In genomic region chr2:152887230-152887629, GRCm38 (mm10) we compare ENCODE assay signal across 18 mouse cellular contexts. TPM values are rescaled to one million over a fixed set of nuclear protein-coding genes. Genes with fewer than 3 reads are reported as not detected.
DNase-seq lines count a peak whose midpoint lies in the region; ATAC-seq and TF ChIP-seq lines count a peak whose summit lies in the region.
"Had no signal": no experiment of that assay in that cellular context is flagged by ENCODE, and none has a peak within 500 bp of the region (broad histone marks: within the 10 kb centered on the region; RNA-seq: fewer than 3 reads in every experiment).

No protein-coding gene starts in this region.

- H3K27me3 ChIP-seq in intestine, postnatal 0 days (replicated peaks; ENCODE audit: control insufficient read depth, insufficient read depth, low read length), result no peaks in the 10 kb centered on the region
- H3K27me3 ChIP-seq in intestine, embryonic 16.5 days (replicated peaks; ENCODE audit: control insufficient read depth, insufficient read depth, low read length), result no peaks in the 10 kb centered on the region
- H3K27me3 ChIP-seq in stomach, postnatal 0 days (ENCODE audit: control insufficient read depth, insufficient read depth, low read length), result no peaks in the 10 kb centered on the region
- H3K27me3 ChIP-seq: forebrain, embryonic 13.5 days; heart, embryonic 13.5 days; hindbrain, embryonic 12.5 days had no signal

- H3K4me3 ChIP-seq in intestine, postnatal 0 days (ENCODE audit: low read depth, low read length), result no peak overlapping the region
- H3K4me3 ChIP-seq in intestine, embryonic 16.5 days (ENCODE audit: low read length), result no peak overlapping the region
- no peak overlapping the region for H3K4me3 ChIP-seq in stomach, postnatal 0 days (ENCODE audit: low read depth, low read length)
- H3K4me3 ChIP-seq: embryonic facial prominence, embryonic 10.5 days; forebrain, embryonic 13.5 days; heart, embryonic 13.5 days; hindbrain, embryonic 12.5 days had no signal

- no peak overlapping the region for H3K27ac ChIP-seq in intestine, postnatal 0 days (ENCODE audit: low read depth, low read length)
- no peak overlapping the region for H3K27ac ChIP-seq in intestine, embryonic 16.5 days (ENCODE audit: low read length)
- no peak overlapping the region for H3K27ac ChIP-seq in stomach, postnatal 0 days (replicated peaks)
- H3K27ac ChIP-seq: embryonic facial prominence, embryonic 10.5 days; forebrain, embryonic 13.5 days; heart, embryonic 13.5 days; hindbrain, embryonic 12.5 days had no signal

- TF ChIP-seq EP300 in stomach, postnatal 0 days (optimal IDR thresholded peaks at IDR 0.05), result no peak

- no peak overlapping the region for H3K4me2 ChIP-seq in intestine, postnatal 0 days (replicated peaks; ENCODE audit: low read depth)
- H3K4me2 ChIP-seq in intestine, embryonic 16.5 days (ENCODE audit: low read depth, low read length), result no peak overlapping the region
- H3K4me2 ChIP-seq in stomach, postnatal 0 days (replicated peaks; ENCODE audit: low read depth), result no peak overlapping the region
- H3K4me2 ChIP-seq: forebrain, embryonic 13.5 days; heart, embryonic 13.5 days; hindbrain, embryonic 12.5 days had no signal

- no peaks in the 10 kb centered on the region for H3K9me3 ChIP-seq in intestine, postnatal 0 days (ENCODE audit: control insufficient read depth)
- no peaks in the 10 kb centered on the region for H3K9me3 ChIP-seq in intestine, embryonic 16.5 days (ENCODE audit: control insufficient read depth, low read length)
- H3K9me3 ChIP-seq in stomach, postnatal 0 days (ENCODE audit: control insufficient read depth, low read length), result no peaks in the 10 kb centered on the region
- H3K9me3 ChIP-seq: embryonic facial prominence, embryonic 10.5 days; forebrain, embryonic 13.5 days; heart, embryonic 13.5 days; hindbrain, embryonic 12.5 days had no signal

- peaks cover 61% of the 10 kb centered on the region for H3K36me3 ChIP-seq in intestine, postnatal 0 days (ENCODE audit: control insufficient read depth, insufficient read depth)
- peaks cover 26% of the 10 kb centered on the region for H3K36me3 ChIP-seq in intestine, embryonic 16.5 days (ENCODE audit: control insufficient read depth, insufficient read depth, low read length)
- peaks cover 21% of the 10 kb centered on the region for H3K36me3 ChIP-seq in stomach, postnatal 0 days (ENCODE audit: control insufficient read depth, insufficient read depth, low read length)

- no peaks in the 10 kb centered on the region for H3K4me1 ChIP-seq in intestine, postnatal 0 days (replicated peaks; ENCODE audit: control insufficient read depth, insufficient read depth, low read length)
- no peaks in the 10 kb centered on the region for H3K4me1 ChIP-seq in intestine, embryonic 16.5 days (ENCODE audit: control insufficient read depth, insufficient read depth, low read length)
- H3K4me1 ChIP-seq in stomach, postnatal 0 days (replicated peaks; ENCODE audit: control insufficient read depth, insufficient read depth), result no peaks in the 10 kb centered on the region
- H3K4me1 ChIP-seq: embryonic facial prominence, embryonic 10.5 days; forebrain, embryonic 13.5 days; heart, embryonic 13.5 days; hindbrain, embryonic 12.5 days had no signal

- DNase-seq in NIH3T3 (ENCODE audit: low read depth) (peak; percentile 22), adipocyte (ENCODE audit: low spot score) (peak; percentile 41), liver (no peak)
- no peak for DNase-seq in stomach, postnatal 0 days (ENCODE audit: low spot score)
- no peak for DNase-seq in layer of hippocampus, adult 11-12 months (ENCODE audit: low spot score)
- DNase-seq: adrenal gland, adult 8-10 months; adrenal gland, postnatal 36 days; cerebellum, adult 2 months; cerebellum, postnatal 10 days; heart, postnatal 4 days had no signal

- TF ChIP-seq CTCF in intestine, postnatal 0 days (IDR thresholded peaks at IDR 0.05; ENCODE audit: low read depth), result peak; percentile 26
- 0 out of 2 replicates have a peak, but pooled peaks have one; percentile 17 for TF ChIP-seq CTCF in stomach, postnatal 0 days (IDR thresholded peaks at IDR 0.05; ENCODE audit: low read depth)

- WGBS in intestine, postnatal 0 days, result 85% methylated on average over 3 of the region's 3 CpGs
- 93% methylated on average over 3 of the region's 3 CpGs for WGBS in intestine, embryonic 16.5 days
- 88% methylated on average over 3 of the region's 3 CpGs for WGBS in stomach, postnatal 0 days

- H3K9ac ChIP-seq in intestine, postnatal 0 days (ENCODE audit: low read depth, low read length), result no peak overlapping the region
- H3K9ac ChIP-seq in intestine, embryonic 16.5 days (ENCODE audit: low read depth, low read length), result no peak overlapping the region
- H3K9ac ChIP-seq in stomach, postnatal 0 days (ENCODE audit: low read length), result no peak overlapping the region
- H3K9ac ChIP-seq: forebrain, embryonic 13.5 days; heart, embryonic 13.5 days; hindbrain, embryonic 12.5 days had no signal

- no peak for ATAC-seq in intestine, postnatal 0 days
- no peak for ATAC-seq in intestine, embryonic 16.5 days
- no peak for ATAC-seq in stomach, postnatal 0 days (ENCODE audit: low FRiP score, low TSS enrichment)
- ATAC-seq: forebrain, embryonic 13.5 days; hindbrain, embryonic 16.5 days; inflammation-experienced regulatory T-cells, adult 6 months had no signal

RNA-seq across cellular contexts. Expression of gene Mylk2, which starts 23.9 kb away (rescaled TPM):
- polyA plus RNA-seq in intestine, postnatal 0 days (2015; fragmentation: Nextera tagmentation; extraction: Ambion mirVana), result 0.07 TPM in 1 of 2 replicates, not detected in the other
- polyA plus RNA-seq in intestine, embryonic 16.5 days (2015; fragmentation: Nextera tagmentation; extraction: Ambion mirVana), result 0.12 TPM in 1 of 2 replicates, not detected in the other
- 0.02 TPM in 1 of 2 replicates, not detected in the other for polyA plus RNA-seq in stomach, postnatal 0 days (2015; fragmentation: Nextera tagmentation; extraction: Ambion mirVana)
- polyA plus RNA-seq: cerebellum, adult 2 months; forebrain, embryonic 13.5 days; hindbrain, embryonic 12.5 days; inflammation-experienced regulatory T-cells, adult 6 months had no signal

RNA-seq across cellular contexts. Expression of gene Tpx2, which starts 39.5 kb away (rescaled TPM):
- 15.3 and 16.1 TPM in 2 replicates for polyA plus RNA-seq in intestine, postnatal 0 days (2015; fragmentation: Nextera tagmentation; extraction: Ambion mirVana)
- 45.7 and 51.5 TPM in 2 replicates for polyA plus RNA-seq in intestine, embryonic 16.5 days (2015; fragmentation: Nextera tagmentation; extraction: Ambion mirVana)
- 14.0 and 17.7 TPM in 2 replicates for polyA plus RNA-seq in stomach, postnatal 0 days (2015; fragmentation: Nextera tagmentation; extraction: Ambion mirVana)

RNA-seq across cellular contexts. Expression of gene Foxs1, which starts 45.8 kb away (rescaled TPM):
- 2.1 and 2.9 TPM in 2 replicates for polyA plus RNA-seq in intestine, postnatal 0 days (2015; fragmentation: Nextera tagmentation; extraction: Ambion mirVana)
- 2.8 and 3.7 TPM in 2 replicates for polyA plus RNA-seq in intestine, embryonic 16.5 days (2015; fragmentation: Nextera tagmentation; extraction: Ambion mirVana)
- polyA plus RNA-seq in stomach, postnatal 0 days (2015; fragmentation: Nextera tagmentation; extraction: Ambion mirVana), result 2.3 and 2.6 TPM in 2 replicates
- polyA plus RNA-seq: inflammation-experienced regulatory T-cells, adult 6 months had no signal

RNA-seq across cellular contexts. Expression of gene Bcl2l1, which starts 55.7 kb away (rescaled TPM):
- polyA plus RNA-seq in intestine, postnatal 0 days (2015; fragmentation: Nextera tagmentation; extraction: Ambion mirVana), result 58.5 and 62.5 TPM in 2 replicates
- 65.8 and 66.8 TPM in 2 replicates for polyA plus RNA-seq in intestine, embryonic 16.5 days (2015; fragmentation: Nextera tagmentation; extraction: Ambion mirVana)
- polyA plus RNA-seq in stomach, postnatal 0 days (2015; fragmentation: Nextera tagmentation; extraction: Ambion mirVana), result 45.6 and 48.7 TPM in 2 replicates

Comparison
In these comparisons a context has a peak if more than half of its experiments do, and no peak if none do; other contexts are left out.
1. DNase-seq: peak in NIH3T3 (single experiment) and adipocyte (single experiment); none in stomach, postnatal 0 days (single experiment), liver (single experiment) and layer of hippocampus, adult 11-12 months (single experiment).